22 mouse cellular contexts compared by ENCODE assay signal in genomic region chr5:37465461-37465860, GRCm38 (mm10).
A peak's percentile ranks its signal among the peaks of the same experiment; 100 is the strongest.
DNase-seq lines count a peak whose midpoint lies in the region; ATAC-seq and TF ChIP-seq lines count a peak whose summit lies in the region.
"Had no signal": no experiment of that assay in that cellular context is flagged by ENCODE, and none has a peak within 500 bp of the region (broad histone marks: within the 10 kb centered on the region; RNA-seq: fewer than 3 reads in every experiment).

No protein-coding gene starts in this region.

- H3K4me3 ChIP-seq in forebrain, postnatal 0 days (ENCODE audit: low read depth, low read length) = no peak overlapping the region
- H3K4me3 ChIP-seq in forebrain, embryonic 16.5 days (replicated peaks; ENCODE audit: low read length) = no peak overlapping the region
- no peak overlapping the region for H3K4me3 ChIP-seq in heart, embryonic 10.5 days
- H3K4me3 ChIP-seq: erythroblast, embryonic 14.5 days; heart, embryonic 13.5 days; liver, embryonic 12.5 days; midbrain, embryonic 12.5 days; neural tube, embryonic 15.5 days had no signal

- no peaks in the 10 kb centered on the region for H3K4me1 ChIP-seq in forebrain, postnatal 0 days (ENCODE audit: insufficient read depth)
- H3K4me1 ChIP-seq in forebrain, embryonic 16.5 days (replicated peaks; ENCODE audit: control insufficient read depth, insufficient read depth, low read length) = 0 out of 2 replicates have a peak, but pooled peaks cover 2% of the 10 kb centered on the region
- H3K4me1 ChIP-seq in heart, embryonic 10.5 days = peaks cover 8% of the 10 kb centered on the region; the same call in 1 of the 2 replicates
- H3K4me1 ChIP-seq: heart, embryonic 13.5 days; liver, embryonic 12.5 days; midbrain, embryonic 12.5 days; neural tube, embryonic 15.5 days had no signal

- WGBS in forebrain, postnatal 0 days = 48% methylated on average over 10 of the region's 10 CpGs
- 59% methylated on average over 10 of the region's 10 CpGs for WGBS in forebrain, embryonic 16.5 days
- 90% methylated on average over 10 of the region's 10 CpGs for WGBS in heart, embryonic 10.5 days

- DNase-seq in forebrain, postnatal 0 days = peak; percentile 56
- peak; percentile 3 for DNase-seq in right cerebral cortex, adult 18-20 months
- no peak for DNase-seq in right cerebral cortex, postnatal 14 days
- DNase-seq in layer of hippocampus, postnatal 36 days = peak; percentile 3 to 28
- DNase-seq in heart, postnatal 25 days (ENCODE audit: low spot score) = no peak
- DNase-seq in heart, embryonic 10.5 days (ENCODE audit: low spot score) = no peak
- DNase-seq: cerebellum, adult 11 months; cerebellum, postnatal 36 days; heart, postnatal 4 days; kidney, adult 2 months; kidney, postnatal 25 days; lung, embryonic 14.5 days; retina, postnatal 1 day; thymus, postnatal 25 days had no signal

- H3K9ac ChIP-seq in forebrain, postnatal 0 days = no peak overlapping the region
- H3K9ac ChIP-seq in forebrain, embryonic 16.5 days (replicated peaks; ENCODE audit: low read depth, low read length) = no peak overlapping the region
- H3K9ac ChIP-seq: heart, embryonic 13.5 days; liver, embryonic 12.5 days; lung, embryonic 14.5 days; midbrain, embryonic 12.5 days; neural tube, embryonic 15.5 days had no signal

- no peaks in the 10 kb centered on the region for H3K9me3 ChIP-seq in forebrain, postnatal 0 days (ENCODE audit: low read length)
- no peaks in the 10 kb centered on the region for H3K9me3 ChIP-seq in forebrain, embryonic 16.5 days (ENCODE audit: control insufficient read depth, low read length)
- H3K9me3 ChIP-seq in heart, embryonic 10.5 days = no peaks in the 10 kb centered on the region
- H3K9me3 ChIP-seq: heart, embryonic 13.5 days; liver, embryonic 12.5 days; midbrain, embryonic 12.5 days; neural tube, embryonic 15.5 days had no signal

- intact Hi-C loops in heart, postnatal 25 days (cut with DNase I) = no loop called here

- no peak for TF ChIP-seq CTCF in forebrain, postnatal 0 days (IDR thresholded peaks at IDR 0.05; ENCODE audit: low read depth)

- ATAC-seq in forebrain, postnatal 0 days = no peak
- no peak for ATAC-seq in forebrain, embryonic 16.5 days
- ATAC-seq: liver, embryonic 12.5 days had no signal

- no peaks in the 10 kb centered on the region for H3K27me3 ChIP-seq in forebrain, postnatal 0 days (ENCODE audit: insufficient read depth, low read length)
- no peaks in the 10 kb centered on the region for H3K27me3 ChIP-seq in forebrain, embryonic 16.5 days (replicated peaks; ENCODE audit: control insufficient read depth, insufficient read depth, low read length)
- no peaks in the 10 kb centered on the region for H3K27me3 ChIP-seq in heart, embryonic 10.5 days (ENCODE audit: insufficient read depth, poor library complexity, severe bottlenecking)
- H3K27me3 ChIP-seq: midbrain, embryonic 12.5 days; neural tube, embryonic 15.5 days had no signal

- no peak overlapping the region for H3K27ac ChIP-seq in forebrain, postnatal 0 days (ENCODE audit: low read depth, low read length)
- no peak overlapping the region for H3K27ac ChIP-seq in forebrain, embryonic 16.5 days (ENCODE audit: low read length)
- H3K27ac ChIP-seq in heart, embryonic 10.5 days = no peak overlapping the region
- H3K27ac ChIP-seq: heart, embryonic 13.5 days; liver, embryonic 12.5 days; macrophage; midbrain, embryonic 12.5 days; neural tube, embryonic 15.5 days; stomach, postnatal 0 days had no signal

- H3K36me3 ChIP-seq in forebrain, postnatal 0 days (ENCODE audit: insufficient read depth) = no peaks in the 10 kb centered on the region
- no peaks in the 10 kb centered on the region for H3K36me3 ChIP-seq in forebrain, embryonic 16.5 days (ENCODE audit: control insufficient read depth, insufficient read depth)
- no peaks in the 10 kb centered on the region for H3K36me3 ChIP-seq in heart, embryonic 10.5 days
- H3K36me3 ChIP-seq: heart, embryonic 13.5 days; liver, embryonic 12.5 days; midbrain, embryonic 12.5 days had no signal

- no peak overlapping the region for H3K4me2 ChIP-seq in forebrain, postnatal 0 days (ENCODE audit: low read depth)
- H3K4me2 ChIP-seq in forebrain, embryonic 16.5 days (ENCODE audit: low read length) = no peak overlapping the region
- H3K4me2 ChIP-seq: heart, embryonic 13.5 days; liver, embryonic 12.5 days; lung, embryonic 14.5 days; midbrain, embryonic 12.5 days; neural tube, embryonic 15.5 days had no signal

Comparison
In these comparisons a context has a peak if more than half of its experiments do, and no peak if none do; other contexts are left out.
1. DNase-seq: peak in forebrain, postnatal 0 days (single experiment), right cerebral cortex, adult 18-20 months (single experiment) and layer of hippocampus, postnatal 36 days (2 of 2); none in right cerebral cortex, postnatal 14 days (single experiment), heart, postnatal 25 days (single experiment) and heart, embryonic 10.5 days (single experiment).